Mouse (Mus musculus): ENCODE measurements at regions not wholly inside any gene's neighbourhood (a gene's known extent, or its start where the extent isn't known, plus 50 kb on each side); places are given as distances from the start of the nearest gene placed in this dataset.

GRCm38 (mm10) chr6:127284226-127284625 lies 132.2 kb upstream of the Ccnd2 start:
- DNase-seq (ENCODE audit: low read depth, low spot score) = no peak
- TF ChIP-seq MAFK (IDR thresholded peaks at IDR 0.05; ENCODE audit: insufficient read depth, low read depth, low read length) = no peak
- no peak for TF ChIP-seq ZNF384 (IDR thresholded peaks at IDR 0.05; ENCODE audit: low read depth, low read length)
- no peak for TF ChIP-seq CHD2 (IDR thresholded peaks at IDR 0.05; ENCODE audit: low read depth, low read length)
- TF ChIP-seq ZC3H11A (IDR thresholded peaks at IDR 0.05; ENCODE audit: borderline replicate concordance, low read depth, low read length) = no peak
- TF ChIP-seq HCFC1 (IDR thresholded peaks at IDR 0.05; ENCODE audit: borderline replicate concordance, insufficient read depth, low read length) = no peak
- Histone ChIP-seq H3K36me3 (ENCODE audit: control insufficient read depth, insufficient read depth, low read length, poor library complexity, severe bottlenecking) (no peaks in the 10 kb centered on the region), H3K4me3 (ENCODE audit: insufficient read depth in 1 of 2, low read depth in 1 of 2, low read length in 2 of 2, poor library complexity in 1 of 2, severe bottlenecking in 1 of 2) (no peak overlapping the region), H3K27ac (ENCODE audit: insufficient read depth, low read depth, low read length, poor library complexity, severe bottlenecking) (no peak overlapping the region), H3K9me3 (ENCODE audit: control insufficient read depth, insufficient read depth, low read depth, low read length) (no peaks in the 10 kb centered on the region), H3K4me1 (ENCODE audit: control insufficient read depth in 2 of 2, insufficient read depth in 2 of 2, low read length in 2 of 2, poor library complexity in 1 of 2) (no peaks in the 10 kb centered on the region), H3K9ac (ENCODE audit: insufficient read depth, low read depth, low read length, poor library complexity, severe bottlenecking) (no peak overlapping the region)
- in situ Hi-C loops (cut with MboI; ENCODE audit: low sequenced_read_pairs in 2 of 2, unreplicated experiment in 2 of 2) = no loop called here

DNA sequence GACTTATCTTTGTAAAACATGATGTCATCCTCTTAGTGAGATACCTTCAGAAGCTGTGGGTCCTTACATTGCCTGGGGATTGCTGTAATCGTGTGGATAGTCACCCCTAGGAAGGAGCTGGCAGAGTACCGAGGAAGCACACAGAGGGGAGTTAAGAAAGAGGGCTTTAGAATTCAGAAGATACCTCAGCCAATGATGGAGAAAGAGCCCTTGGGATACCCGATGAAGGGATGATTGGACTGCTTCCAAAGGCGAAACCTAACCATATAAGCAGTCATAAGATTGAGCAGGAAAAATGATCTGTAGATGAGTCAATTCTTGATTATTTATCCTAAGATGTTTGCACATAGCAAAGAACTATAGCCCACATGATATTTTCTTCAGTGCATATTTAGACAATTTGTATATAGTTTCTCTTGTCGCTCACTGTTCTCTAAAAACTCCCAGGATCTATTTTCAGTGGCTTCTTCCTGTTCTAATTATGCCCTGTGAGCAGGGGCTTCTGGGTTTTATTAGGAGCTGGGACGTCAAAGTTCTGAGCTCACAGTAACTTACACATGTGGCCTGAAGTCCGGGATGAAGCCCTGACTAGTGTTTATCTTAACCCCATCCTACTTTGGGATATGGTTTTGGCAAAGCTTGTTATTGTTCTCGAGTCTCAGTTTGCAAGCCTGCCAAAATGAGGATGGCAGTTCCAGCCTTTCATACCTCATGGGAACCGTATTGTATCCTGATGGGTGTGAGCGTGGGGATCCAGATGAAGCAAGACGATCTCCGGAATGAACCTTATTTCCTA lies 134.9 kb upstream of the Ccnd2 start:
- H3K9ac ChIP-seq (ENCODE audit: insufficient read depth, low read depth, low read length, poor library complexity, severe bottlenecking) = no peak overlapping the region
- in situ Hi-C loops (cut with MboI; ENCODE audit: low sequenced_read_pairs in 2 of 2, unreplicated experiment in 2 of 2) = no loop called here
- H3K36me3 ChIP-seq (ENCODE audit: control insufficient read depth, insufficient read depth, low read length, poor library complexity, severe bottlenecking) = no peaks in the 10 kb centered on the region
- no peaks in the 10 kb centered on the region for H3K9me3 ChIP-seq (ENCODE audit: control insufficient read depth, insufficient read depth, low read depth, low read length)
- H3K27ac ChIP-seq (ENCODE audit: insufficient read depth, low read depth, low read length, poor library complexity, severe bottlenecking) = no peak overlapping the region
- TF ChIP-seq CHD2 (IDR thresholded peaks at IDR 0.05; ENCODE audit: low read depth, low read length) = no peak
- TF ChIP-seq ZC3H11A (IDR thresholded peaks at IDR 0.05; ENCODE audit: borderline replicate concordance, low read depth, low read length) = no peak
- no peak for TF ChIP-seq HCFC1 (IDR thresholded peaks at IDR 0.05; ENCODE audit: borderline replicate concordance, insufficient read depth, low read length)
- no peak for TF ChIP-seq ZNF384 (IDR thresholded peaks at IDR 0.05; ENCODE audit: low read depth, low read length)
- no peak overlapping the region for H3K4me3 ChIP-seq (ENCODE audit: insufficient read depth in 1 of 2, low read depth in 1 of 2, low read length in 2 of 2, poor library complexity in 1 of 2, severe bottlenecking in 1 of 2)
- DNase-seq (ENCODE audit: low read depth, low spot score) = no peak
- H3K4me1 ChIP-seq (ENCODE audit: control insufficient read depth in 2 of 2, insufficient read depth in 2 of 2, low read length in 2 of 2, poor library complexity in 1 of 2) = no peaks in the 10 kb centered on the region

DNA sequence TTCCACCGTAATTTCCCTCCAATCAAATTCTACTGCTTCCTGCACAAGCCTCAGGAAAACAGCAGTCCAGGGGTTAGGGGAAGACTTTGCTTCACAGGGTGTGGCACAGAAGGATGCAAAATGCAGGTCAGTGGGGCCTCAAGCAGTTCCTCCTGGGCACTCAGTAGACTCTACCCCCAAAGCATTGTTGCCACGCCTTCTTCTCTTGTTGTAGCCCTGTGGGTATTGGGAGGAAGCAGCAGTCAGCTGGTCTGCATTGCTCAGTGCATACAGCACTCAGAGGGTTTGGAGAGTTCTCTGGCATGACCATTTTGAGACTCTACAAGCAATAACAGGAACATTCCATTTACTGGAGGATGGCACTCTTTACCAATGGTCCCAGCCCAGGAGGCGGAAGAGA lies 137.0 kb upstream of the Ccnd2 start:
- in situ Hi-C loops (cut with MboI; ENCODE audit: low sequenced_read_pairs in 2 of 2, unreplicated experiment in 2 of 2) = no loop called here
- Histone ChIP-seq H3K4me3 (ENCODE audit: insufficient read depth in 1 of 2, low read depth in 1 of 2, low read length in 2 of 2, poor library complexity in 1 of 2, severe bottlenecking in 1 of 2) (no peak overlapping the region), H3K4me1 (ENCODE audit: control insufficient read depth in 2 of 2, insufficient read depth in 2 of 2, low read length in 2 of 2, poor library complexity in 1 of 2) (no peaks in the 10 kb centered on the region), H3K9me3 (ENCODE audit: control insufficient read depth, insufficient read depth, low read depth, low read length) (no peaks in the 10 kb centered on the region), H3K36me3 (ENCODE audit: control insufficient read depth, insufficient read depth, low read length, poor library complexity, severe bottlenecking) (no peaks in the 10 kb centered on the region), H3K9ac (ENCODE audit: insufficient read depth, low read depth, low read length, poor library complexity, severe bottlenecking) (no peak overlapping the region), H3K27ac (ENCODE audit: insufficient read depth, low read depth, low read length, poor library complexity, severe bottlenecking) (no peak overlapping the region)
- TF ChIP-seq HCFC1 (IDR thresholded peaks at IDR 0.05; ENCODE audit: borderline replicate concordance, insufficient read depth, low read length) (no peak), ZNF384 (IDR thresholded peaks at IDR 0.05; ENCODE audit: low read depth, low read length) (no peak), ZC3H11A (IDR thresholded peaks at IDR 0.05; ENCODE audit: borderline replicate concordance, low read depth, low read length) (no peak), CHD2 (IDR thresholded peaks at IDR 0.05; ENCODE audit: low read depth, low read length) (no peak), MAFK (IDR thresholded peaks at IDR 0.05; ENCODE audit: insufficient read depth, low read depth, low read length) (no peak)
- DNase-seq (ENCODE audit: low read depth, low spot score) = no peak

GRCm38 (mm10) chr6:127291937-127292336 lies 139.9 kb upstream of the Ccnd2 start:
- H3K4me1 ChIP-seq (ENCODE audit: control insufficient read depth in 2 of 2, insufficient read depth in 2 of 2, low read length in 2 of 2, poor library complexity in 1 of 2) = no peaks in the 10 kb centered on the region
- H3K9me3 ChIP-seq (ENCODE audit: control insufficient read depth, insufficient read depth, low read depth, low read length) = no peaks in the 10 kb centered on the region
- DNase-seq (ENCODE audit: low read depth, low spot score) = no peak
- H3K27ac ChIP-seq (ENCODE audit: insufficient read depth, low read depth, low read length, poor library complexity, severe bottlenecking) = no peak overlapping the region
- H3K36me3 ChIP-seq (ENCODE audit: control insufficient read depth, insufficient read depth, low read length, poor library complexity, severe bottlenecking) = no peaks in the 10 kb centered on the region
- in situ Hi-C loops (cut with MboI; ENCODE audit: low sequenced_read_pairs in 2 of 2, unreplicated experiment in 2 of 2) = no loop called here
- H3K4me3 ChIP-seq (ENCODE audit: insufficient read depth in 1 of 2, low read depth in 1 of 2, low read length in 2 of 2, poor library complexity in 1 of 2, severe bottlenecking in 1 of 2) = no peak overlapping the region
- TF ChIP-seq ZNF384 (IDR thresholded peaks at IDR 0.05; ENCODE audit: low read depth, low read length) = no peak
- no peak for TF ChIP-seq CHD2 (IDR thresholded peaks at IDR 0.05; ENCODE audit: low read depth, low read length)
- no peak overlapping the region for H3K9ac ChIP-seq (ENCODE audit: insufficient read depth, low read depth, low read length, poor library complexity, severe bottlenecking)

DNA sequence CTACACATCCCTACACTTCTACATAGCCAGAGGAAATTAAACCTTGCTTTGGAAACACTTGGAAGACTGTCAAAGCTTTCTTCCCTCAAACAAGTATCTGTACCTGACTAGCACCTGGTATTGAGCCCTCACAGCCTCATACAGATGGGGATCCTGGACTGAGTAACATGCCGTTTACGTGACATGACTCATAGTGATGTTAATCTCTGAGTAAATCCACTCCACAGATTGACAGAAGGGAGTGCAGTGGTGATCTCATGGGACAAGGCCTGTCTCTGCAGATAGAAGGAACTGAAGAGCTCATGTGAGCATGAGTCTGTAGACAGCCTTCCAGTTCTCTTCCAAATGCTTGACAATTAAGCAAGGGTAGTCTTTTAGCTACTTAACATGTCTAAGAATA lies 141.8 kb upstream of the Ccnd2 start:
- H3K27ac ChIP-seq (ENCODE audit: insufficient read depth, low read depth, low read length, poor library complexity, severe bottlenecking) = no peak overlapping the region
- no peaks in the 10 kb centered on the region for H3K36me3 ChIP-seq (ENCODE audit: control insufficient read depth, insufficient read depth, low read length, poor library complexity, severe bottlenecking)
- DNase-seq (ENCODE audit: low read depth, low spot score) = no peak
- H3K9ac ChIP-seq (ENCODE audit: insufficient read depth, low read depth, low read length, poor library complexity, severe bottlenecking) = no peak overlapping the region
- no peaks in the 10 kb centered on the region for H3K4me1 ChIP-seq (ENCODE audit: control insufficient read depth in 2 of 2, insufficient read depth in 2 of 2, low read length in 2 of 2, poor library complexity in 1 of 2)
- in situ Hi-C loops (cut with MboI; ENCODE audit: low sequenced_read_pairs in 2 of 2, unreplicated experiment in 2 of 2) = no loop called here
- H3K9me3 ChIP-seq (ENCODE audit: control insufficient read depth, insufficient read depth, low read depth, low read length) = no peaks in the 10 kb centered on the region
- TF ChIP-seq ZC3H11A (IDR thresholded peaks at IDR 0.05; ENCODE audit: borderline replicate concordance, low read depth, low read length) = no peak
- no peak for TF ChIP-seq CHD2 (IDR thresholded peaks at IDR 0.05; ENCODE audit: low read depth, low read length)
- TF ChIP-seq HCFC1 (IDR thresholded peaks at IDR 0.05; ENCODE audit: borderline replicate concordance, insufficient read depth, low read length) = no peak
- no peak for TF ChIP-seq MAFK (IDR thresholded peaks at IDR 0.05; ENCODE audit: insufficient read depth, low read depth, low read length)
- TF ChIP-seq ZNF384 (IDR thresholded peaks at IDR 0.05; ENCODE audit: low read depth, low read length) = no peak
- H3K4me3 ChIP-seq (ENCODE audit: insufficient read depth in 1 of 2, low read depth in 1 of 2, low read length in 2 of 2, poor library complexity in 1 of 2, severe bottlenecking in 1 of 2) = no peak overlapping the region

Data from ES-E14 (cell line).